Mouse (Mus musculus): ENCODE results near the gene Fam129a. TPM values are rescaled to one million over a fixed set of nuclear protein-coding genes. Genes with fewer than 3 reads are reported as not detected.
"Not testable (repeated sequence)": the region's sequence is repeated elsewhere in the genome, so short reads cannot be mapped to it uniquely, and the experiment has no call there.

Fam129a gene
- polyA plus RNA-seq, 1 experiment from 2014 or later: 12.9 TPM

DNA sequence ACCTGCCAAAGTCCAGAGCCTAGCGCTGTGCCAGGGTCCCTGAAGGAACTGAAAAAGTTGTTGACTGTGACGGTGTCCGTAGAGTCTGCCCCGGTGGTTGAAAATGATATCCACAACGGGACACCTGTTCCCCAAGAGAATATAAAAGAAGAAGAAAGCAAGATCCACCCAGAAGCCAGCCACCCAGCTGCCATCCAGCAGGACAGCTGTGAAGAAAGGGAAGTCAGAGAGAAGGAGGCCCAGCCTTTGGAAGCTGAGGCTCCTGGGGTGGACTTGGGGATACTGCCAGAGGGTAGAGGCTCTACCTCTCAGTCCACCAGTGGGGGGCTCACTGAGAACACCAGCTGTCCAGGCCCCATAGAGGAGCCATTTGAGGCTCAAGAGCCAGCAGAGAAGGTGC lies 146.6 kb downstream of the Fam129a start:
- Histone ChIP-seq H3K9me3 (no peaks in the 10 kb centered on the region), H3K9ac (no peak overlapping the region), H3K27ac (no peak overlapping the region), H3K27me3 (replicated peaks) (no peaks in the 10 kb centered on the region), H3K4me3 (replicated peaks) (no peak overlapping the region), H3K36me3 (no peaks in the 10 kb centered on the region), H3K4me2 (replicated peaks) (no peak overlapping the region), H3K4me1 (replicated peaks) (no peaks in the 10 kb centered on the region)
- WGBS: 95% methylated on average over 5 of the region's 5 CpGs
- no peak for ATAC-seq

DNA sequence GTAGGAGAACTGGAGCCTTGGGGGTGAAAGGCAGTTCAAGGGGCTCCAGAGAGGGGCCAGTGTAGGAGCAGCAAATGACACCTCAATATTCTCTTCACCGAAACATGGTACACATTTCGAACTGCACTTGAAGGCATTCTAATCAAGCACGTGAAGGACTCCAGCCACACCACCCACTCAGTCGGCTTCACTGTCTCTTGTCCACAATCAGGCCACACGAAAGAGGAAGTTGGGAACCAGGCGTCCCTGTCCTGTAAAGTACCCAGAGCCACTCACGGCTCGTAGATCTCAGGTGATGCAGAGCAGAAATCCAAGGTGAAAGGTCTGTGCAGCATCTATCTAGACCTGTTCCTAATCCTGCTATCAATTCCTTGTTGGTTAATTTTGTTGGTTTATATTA lies 147.6 kb downstream of the Fam129a start:
- Histone ChIP-seq H3K36me3 (no peaks in the 10 kb centered on the region), H3K4me3 (replicated peaks) (no peak overlapping the region), H3K9ac (no peak overlapping the region), H3K4me1 (replicated peaks) (no peaks in the 10 kb centered on the region), H3K27me3 (replicated peaks) (no peaks in the 10 kb centered on the region), H3K9me3 (no peaks in the 10 kb centered on the region), H3K4me2 (replicated peaks) (no peak overlapping the region), H3K27ac (no peak overlapping the region)
- ATAC-seq: no peak
- WGBS: 76% methylated on average over 8 of the region's 8 CpGs

DNA sequence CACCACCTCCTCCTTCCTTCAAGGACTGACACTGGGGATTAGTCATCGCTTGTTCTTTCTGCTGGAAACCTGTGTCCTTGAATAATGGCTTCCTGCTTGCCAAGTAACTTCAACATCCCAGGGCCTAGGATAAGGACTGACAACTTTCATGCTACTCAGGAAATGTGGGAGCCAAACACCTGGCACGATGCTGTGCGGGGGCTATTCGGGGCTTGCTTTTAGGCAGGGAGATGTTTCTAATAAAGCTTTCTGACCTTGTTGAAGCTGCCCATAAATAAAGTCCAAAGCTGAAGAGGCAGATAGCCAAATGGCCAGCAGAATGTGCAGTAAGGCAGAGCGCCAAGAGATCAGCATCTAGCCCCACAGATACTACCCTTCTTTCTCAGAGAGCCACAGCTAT lies 148.9 kb downstream of the Fam129a start:
- Histone ChIP-seq H3K4me2 (replicated peaks) (no peak overlapping the region), H3K4me3 (replicated peaks) (no peak overlapping the region), H3K4me1 (replicated peaks) (no peaks in the 10 kb centered on the region), H3K9ac (no peak overlapping the region), H3K9me3 (no peaks in the 10 kb centered on the region), H3K36me3 (no peaks in the 10 kb centered on the region), H3K27me3 (replicated peaks) (no peaks in the 10 kb centered on the region), H3K27ac (no peak overlapping the region)
- ATAC-seq: no peak
- WGBS: 65% methylated on average over 5 of the region's 5 CpGs

- Histone ChIP-seq H3K9me3 (no peaks in the 10 kb centered on the region), H3K4me3 (replicated peaks) (no peak overlapping the region), H3K27ac (no peak overlapping the region), H3K4me1 (replicated peaks) (no peaks in the 10 kb centered on the region), H3K4me2 (replicated peaks) (no peak overlapping the region), H3K36me3 (no peaks in the 10 kb centered on the region), H3K9ac (no peak overlapping the region), H3K27me3 (replicated peaks) (no peaks in the 10 kb centered on the region)
- ATAC-seq: no peak
- 84% methylated on average over 2 of the region's 2 CpGs for WGBS
Observed at GRCm38 (mm10) chr1:151720566-151720965, 149.6 kb downstream of the Fam129a start.

DNA sequence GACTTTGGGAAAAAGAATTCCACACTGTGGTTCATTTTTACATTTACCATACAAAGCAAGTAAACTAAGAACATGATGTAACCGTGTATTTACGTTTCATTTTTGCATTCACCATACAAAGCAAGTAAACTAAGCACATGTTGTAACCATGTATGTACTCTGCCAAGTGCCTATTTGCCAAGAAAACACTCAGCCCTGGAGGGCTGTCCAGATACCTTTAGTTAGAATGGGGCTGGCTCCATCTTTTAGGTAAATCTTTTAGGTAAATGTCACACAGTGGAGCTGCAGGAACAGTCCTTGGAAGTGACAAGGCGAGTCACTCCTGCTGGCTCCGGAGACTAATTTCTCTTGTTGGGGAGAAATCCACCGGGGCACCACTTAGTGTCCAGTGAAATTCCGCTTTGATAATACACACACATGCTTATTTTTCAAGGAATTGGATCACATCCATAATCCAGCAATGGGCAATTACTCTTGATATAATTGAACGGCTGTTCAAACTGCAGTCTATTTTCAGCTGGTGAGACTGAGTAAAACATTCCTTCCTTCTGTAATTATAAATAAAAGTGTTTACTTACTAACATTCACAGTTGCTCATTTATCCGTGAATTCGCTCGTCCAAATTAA lies 150.5 kb downstream of the Fam129a start:
- ATAC-seq: no peak
- no peaks in the 10 kb centered on the region for H3K4me1 ChIP-seq (replicated peaks)
- no peak overlapping the region for H3K9ac ChIP-seq
- no peak overlapping the region for H3K4me2 ChIP-seq (replicated peaks)
- no peaks in the 10 kb centered on the region for H3K27me3 ChIP-seq (replicated peaks)
- no peaks in the 10 kb centered on the region for H3K36me3 ChIP-seq
- H3K27ac ChIP-seq: no peak overlapping the region
- 63% methylated on average over 10 of the region's 10 CpGs for WGBS
- H3K9me3 ChIP-seq: no peaks in the 10 kb centered on the region
- H3K4me3 ChIP-seq (replicated peaks): no peak overlapping the region

DNA sequence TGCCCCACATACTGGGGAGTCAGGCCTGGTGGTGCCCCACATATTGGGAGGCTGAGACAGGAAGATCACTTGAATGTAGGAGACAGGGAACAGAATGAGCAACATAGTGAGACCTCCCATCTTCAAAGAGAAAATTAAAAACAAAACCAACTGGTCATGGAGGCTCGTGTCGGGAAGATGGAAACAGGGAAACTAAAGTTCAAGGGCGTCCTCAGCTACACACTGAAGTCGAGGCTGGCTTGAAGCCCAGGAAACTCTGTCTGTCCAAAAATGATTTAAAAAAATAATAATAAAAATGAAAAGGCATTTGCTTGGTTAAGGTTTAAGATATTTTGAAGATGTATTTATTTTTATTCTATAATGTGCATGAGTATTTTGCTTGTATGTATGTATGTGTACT lies 152.8 kb downstream of the Fam129a start:
- no peak overlapping the region for H3K4me2 ChIP-seq (replicated peaks)
- H3K27me3 ChIP-seq (replicated peaks): no peaks in the 10 kb centered on the region
- H3K36me3 ChIP-seq: no peaks in the 10 kb centered on the region
- H3K9me3 ChIP-seq: no peaks in the 10 kb centered on the region
- H3K4me3 ChIP-seq (replicated peaks): no peak overlapping the region
- no peak overlapping the region for H3K27ac ChIP-seq
- H3K4me1 ChIP-seq (replicated peaks): no peaks in the 10 kb centered on the region
- WGBS: 74% methylated on average over 4 of the region's 4 CpGs
- H3K9ac ChIP-seq: no peak overlapping the region
- ATAC-seq: no peak

DNA sequence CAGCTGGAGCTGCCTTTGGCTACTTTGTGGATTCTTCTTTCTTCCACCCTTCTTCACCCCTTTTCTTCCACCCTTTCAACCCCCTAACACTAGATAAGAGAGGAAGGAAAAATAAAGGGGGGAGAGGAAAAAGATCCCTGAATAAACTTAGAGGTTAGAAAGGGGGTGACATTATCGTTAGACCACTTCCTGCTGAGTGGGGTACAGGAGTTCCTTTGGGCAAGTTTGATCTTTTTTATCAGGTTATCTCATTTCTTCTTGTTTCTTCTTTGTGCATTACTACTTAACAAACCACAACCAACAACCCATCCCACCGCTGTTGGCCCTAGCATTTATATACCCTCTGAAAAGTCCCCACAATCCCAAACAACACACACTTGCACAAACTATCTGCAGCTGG lies 154.6 kb downstream of the Fam129a start:
- no peaks in the 10 kb centered on the region for H3K36me3 ChIP-seq
- no peak overlapping the region for H3K27ac ChIP-seq
- H3K4me1 ChIP-seq (replicated peaks): no peaks in the 10 kb centered on the region
- WGBS: 88% methylated on average over 2 of the region's 2 CpGs
- no peak for ATAC-seq
- H3K9ac ChIP-seq: no peak overlapping the region
- no peaks in the 10 kb centered on the region for H3K27me3 ChIP-seq (replicated peaks)
- H3K9me3 ChIP-seq: no peaks in the 10 kb centered on the region
- no peak overlapping the region for H3K4me3 ChIP-seq (replicated peaks)
- no peak overlapping the region for H3K4me2 ChIP-seq (replicated peaks)

DNA sequence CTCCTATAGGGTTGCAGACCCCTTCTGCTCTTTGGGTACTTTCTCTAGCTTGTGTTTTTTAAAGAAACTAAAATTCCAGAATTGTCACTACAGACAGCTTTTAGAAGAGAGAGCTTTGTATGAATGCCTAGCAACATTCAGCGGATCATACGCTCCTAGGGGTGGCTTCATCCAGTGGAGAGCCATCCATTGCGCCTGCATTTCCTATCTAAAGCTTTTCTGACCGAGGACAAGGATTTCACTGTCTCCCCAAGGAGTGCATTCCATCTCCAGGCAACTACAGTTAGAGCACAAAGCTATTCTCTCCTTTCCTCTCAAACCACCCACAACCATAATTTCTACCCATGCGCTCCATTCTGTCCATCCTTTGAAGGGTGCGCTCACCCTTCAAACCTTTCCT lies 155.4 kb downstream of the Fam129a start:
- no peaks in the 10 kb centered on the region for H3K9me3 ChIP-seq
- H3K4me3 ChIP-seq (replicated peaks): no peak overlapping the region
- no peaks in the 10 kb centered on the region for H3K36me3 ChIP-seq
- H3K27me3 ChIP-seq (replicated peaks): no peaks in the 10 kb centered on the region
- no peaks in the 10 kb centered on the region for H3K4me1 ChIP-seq (replicated peaks)
- no peak for ATAC-seq
- no peak overlapping the region for H3K27ac ChIP-seq
- WGBS: 91% methylated on average over 6 of the region's 6 CpGs
- H3K9ac ChIP-seq: no peak overlapping the region
- no peak overlapping the region for H3K4me2 ChIP-seq (replicated peaks)

- H3K4me1 ChIP-seq (replicated peaks): no peaks in the 10 kb centered on the region
- no peaks in the 10 kb centered on the region for H3K36me3 ChIP-seq
- ATAC-seq: no peak
- H3K4me3 ChIP-seq (replicated peaks): no peak overlapping the region
- no peak overlapping the region for H3K4me2 ChIP-seq (replicated peaks)
- no peaks in the 10 kb centered on the region for H3K9me3 ChIP-seq
- H3K9ac ChIP-seq: no peak overlapping the region
- no peaks in the 10 kb centered on the region for H3K27me3 ChIP-seq (replicated peaks)
- H3K27ac ChIP-seq: no peak overlapping the region
- 58% methylated on average over 4 of the region's 4 CpGs for WGBS
Observed at GRCm38 (mm10) chr1:151728141-151728540, 157.2 kb downstream of the Fam129a start.

DNA sequence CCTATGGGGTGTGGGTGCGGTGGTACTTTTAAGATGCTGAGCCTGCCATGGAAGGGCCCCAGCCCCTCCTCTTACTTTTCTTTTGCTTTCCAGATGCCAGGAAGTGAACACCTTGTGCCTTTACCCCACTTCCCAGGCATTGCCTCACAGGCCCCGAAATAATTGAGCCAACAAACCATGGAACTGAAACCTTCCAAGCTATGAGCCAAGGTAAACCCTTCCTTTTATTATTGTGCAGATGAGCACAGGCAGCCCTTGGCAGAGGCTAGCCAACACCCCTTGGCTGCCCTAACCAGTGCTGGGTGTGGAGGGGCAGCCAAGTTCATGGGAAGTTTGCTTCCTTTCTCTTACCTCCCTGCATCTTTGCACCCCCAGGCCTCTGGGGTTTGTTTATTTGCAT lies 166.2 kb downstream of the Fam129a start:
- ATAC-seq: no peak
- Histone ChIP-seq H3K9ac (no peak overlapping the region), H3K4me1 (replicated peaks) (no peaks in the 10 kb centered on the region), H3K4me3 (replicated peaks) (no peak overlapping the region), H3K4me2 (replicated peaks) (no peak overlapping the region), H3K36me3 (no peaks in the 10 kb centered on the region), H3K9me3 (no peaks in the 10 kb centered on the region), H3K27ac (no peak overlapping the region), H3K27me3 (replicated peaks) (no peaks in the 10 kb centered on the region)
- WGBS: 81% methylated on average over 2 of the region's 2 CpGs

DNA sequence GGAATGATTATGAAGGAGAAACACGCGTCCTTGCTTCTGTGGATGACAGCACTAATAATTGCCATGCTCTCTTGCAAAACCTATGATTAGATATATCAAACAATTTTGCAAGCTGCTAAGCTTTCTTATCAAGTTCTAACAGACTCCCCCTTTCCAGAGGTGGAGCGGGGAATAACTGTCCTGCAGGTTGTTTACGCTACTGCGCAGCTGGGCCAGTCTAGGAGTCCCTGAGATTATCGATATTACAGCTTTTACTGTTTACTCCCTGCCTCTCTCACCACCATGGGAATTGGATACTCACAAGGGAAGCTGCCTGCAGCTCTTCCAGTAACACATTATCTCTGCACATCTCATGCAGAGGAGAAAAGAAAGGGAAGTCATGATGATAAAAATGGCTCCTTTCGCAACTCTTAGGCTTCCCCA lies 170.2 kb downstream of the Fam129a start:
- 60% methylated on average over 7 of the region's 7 CpGs for WGBS
- Histone ChIP-seq H3K27ac (no peak overlapping the region), H3K4me1 (replicated peaks) (no peaks in the 10 kb centered on the region)

DNA sequence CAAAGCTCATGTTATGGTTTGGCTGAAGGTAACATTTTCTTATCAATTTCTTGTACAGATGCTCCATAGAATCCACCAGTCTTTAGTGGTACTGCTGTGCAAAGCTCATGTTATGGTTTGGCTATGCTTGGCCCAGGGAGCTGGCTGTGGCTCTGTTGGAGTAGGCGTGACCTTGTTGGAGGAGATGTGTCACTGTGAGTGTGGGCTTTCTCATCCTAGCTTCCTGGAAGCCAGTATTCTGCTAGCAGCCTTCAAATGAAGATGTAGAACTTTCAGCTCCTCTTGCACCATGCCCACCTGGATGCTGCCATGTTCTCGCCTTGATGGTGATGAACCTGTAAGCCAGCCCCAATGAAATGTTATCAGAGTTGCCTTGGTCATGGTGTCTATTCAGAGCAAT lies 178.9 kb downstream of the Fam129a start:
- H3K4me1 ChIP-seq (replicated peaks); H3K27ac ChIP-seq; H3K36me3 ChIP-seq; ATAC-seq; H3K4me2 ChIP-seq (replicated peaks); H3K9me3 ChIP-seq; H3K4me3 ChIP-seq (replicated peaks); H3K9ac ChIP-seq; H3K27me3 ChIP-seq (replicated peaks): not testable (repeated sequence)
- WGBS: 98% methylated on average over 2 of the region's 2 CpGs

More for the DNA sequence above, 170.2 kb downstream of the Fam129a start:
- H3K4me3 ChIP-seq (replicated peaks): no peak overlapping the region
- no peak for ATAC-seq
- no peaks in the 10 kb centered on the region for H3K27me3 ChIP-seq (replicated peaks)
- H3K4me2 ChIP-seq (replicated peaks): no peak overlapping the region
- no peak overlapping the region for H3K9ac ChIP-seq
- H3K36me3 ChIP-seq: no peaks in the 10 kb centered on the region
- H3K9me3 ChIP-seq: no peaks in the 10 kb centered on the region

GRCm38 (mm10) chr1:151752946-151753345 lies 182.0 kb downstream of the Fam129a start:
- Histone ChIP-seq H3K27ac (no peak overlapping the region), H3K9ac (no peak overlapping the region), H3K36me3 (no peaks in the 10 kb centered on the region), H3K4me3 (replicated peaks) (no peak overlapping the region), H3K4me2 (replicated peaks) (no peak overlapping the region), H3K4me1 (replicated peaks) (peaks cover 5% of the 10 kb centered on the region), H3K27me3 (replicated peaks) (no peaks in the 10 kb centered on the region), H3K9me3 (no peaks in the 10 kb centered on the region)
- 66% methylated on average over 4 of the region's 4 CpGs for WGBS
- no peak for ATAC-seq
